Mouse (Mus musculus): ENCODE measurements around the gene Ptpre.

The Ptpre gene

GRCm38 (mm10) chr7:135605002-135605803 lies 67.9 kb downstream of the Ptpre start:
- CTCF ChIA-PET = no interaction called here

- CTCF ChIA-PET = no interaction called here
Observed at GRCm38 (mm10) chr7:135605804-135606072, 68.5 kb downstream of the Ptpre start.

GRCm38 (mm10) chr7:135608208-135608607 lies 70.9 kb downstream of the Ptpre start:
- CTCF ChIA-PET = interaction anchor here (0.6 to 0.7 kb wide), 2 partner anchors 34 to 73 kb away, joined by 3 to 6 read pairs; no protein-coding TSS in a partner anchor

DNA sequence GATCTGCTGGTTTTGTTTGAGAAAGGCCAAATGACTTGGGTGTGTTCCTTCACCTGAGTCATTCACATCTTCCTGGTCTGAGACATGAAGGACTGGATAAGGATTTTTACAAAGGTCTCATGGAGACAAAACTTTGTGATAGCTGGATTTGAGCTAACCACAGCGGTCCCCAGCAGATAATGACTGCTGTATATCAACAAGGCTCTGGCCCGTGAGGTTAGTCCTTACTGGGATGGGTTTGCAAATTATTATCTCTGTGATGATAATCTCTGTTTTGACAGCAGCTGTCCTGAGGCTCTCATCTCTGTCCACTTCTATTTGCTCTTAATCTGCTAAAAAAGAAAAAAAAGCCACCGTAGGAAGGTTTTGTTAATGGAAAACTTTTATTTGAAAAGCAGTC lies 71.7 kb downstream of the Ptpre start:
- CTCF ChIA-PET = interaction anchor here (0.6 to 0.8 kb wide), 3 partner anchors 10 to 46 kb away, joined by 3 to 6 read pairs (median 4); no protein-coding TSS in a partner anchor

DNA sequence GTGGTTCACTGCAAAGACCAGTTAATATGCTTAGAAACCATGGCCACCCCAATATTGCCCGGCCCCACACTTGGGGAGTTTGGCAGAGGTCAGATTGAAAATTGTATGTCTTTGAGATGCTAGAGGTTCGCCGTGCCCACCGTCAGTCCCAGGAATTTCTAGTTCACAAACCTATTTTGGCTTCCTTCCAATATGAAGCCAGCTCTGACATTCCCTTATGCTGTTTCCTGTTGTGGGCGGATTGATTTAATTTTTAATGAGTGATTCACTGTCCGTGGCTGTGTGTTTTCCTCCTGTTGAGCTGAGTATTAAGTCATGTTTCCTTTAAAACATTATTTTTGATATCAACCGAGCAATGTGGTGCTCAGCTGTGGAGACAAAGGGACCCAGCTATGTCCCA lies 72.4 kb downstream of the Ptpre start:
- CTCF ChIA-PET = interaction anchor here (0.8 kb wide), 1 partner anchor 46 kb away, joined by 4 read pairs; no protein-coding TSS in a partner anchor

- CTCF ChIA-PET = no interaction called here
Observed at GRCm38 (mm10) chr7:135612276-135612675, 75.0 kb downstream of the Ptpre start.

- CTCF ChIA-PET = no interaction called here
Observed at GRCm38 (mm10) chr7:135612801-135613200, 75.5 kb downstream of the Ptpre start.

GRCm38 (mm10) chr7:135613380-135613779 lies 76.1 kb downstream of the Ptpre start:
- CTCF ChIA-PET = no interaction called here

DNA sequence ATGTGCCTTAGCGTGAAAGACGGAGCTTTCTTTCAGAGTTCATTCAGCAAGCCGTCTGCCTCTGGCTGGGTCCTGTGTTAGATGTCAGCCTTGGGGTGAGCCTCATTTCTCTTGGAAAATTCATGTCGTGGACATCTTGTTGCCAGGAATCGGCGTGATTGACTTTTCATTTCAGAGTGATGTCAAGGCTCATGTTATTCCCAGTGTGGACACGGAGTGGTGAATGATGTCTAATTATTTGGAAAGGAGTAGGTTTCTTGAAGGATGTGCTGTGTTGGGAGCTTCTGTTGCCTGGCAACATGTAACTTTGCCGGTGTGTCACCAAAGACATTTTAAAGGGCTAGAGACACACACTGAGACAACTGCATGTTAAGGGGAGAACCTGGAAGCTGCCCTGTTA lies 77.6 kb downstream of the Ptpre start:
- CTCF ChIA-PET = no interaction called here

GRCm38 (mm10) chr7:135616479-135616878 lies 79.2 kb downstream of the Ptpre start:
- CTCF ChIA-PET = interaction anchor here (0.6 kb wide), 2 partner anchors 14 to 331 kb away, joined by 3 to 4 read pairs; no protein-coding TSS in a partner anchor

GRCm38 (mm10) chr7:135617776-135618175 lies 80.5 kb downstream of the Ptpre start:
- CTCF ChIA-PET = no interaction called here

DNA sequence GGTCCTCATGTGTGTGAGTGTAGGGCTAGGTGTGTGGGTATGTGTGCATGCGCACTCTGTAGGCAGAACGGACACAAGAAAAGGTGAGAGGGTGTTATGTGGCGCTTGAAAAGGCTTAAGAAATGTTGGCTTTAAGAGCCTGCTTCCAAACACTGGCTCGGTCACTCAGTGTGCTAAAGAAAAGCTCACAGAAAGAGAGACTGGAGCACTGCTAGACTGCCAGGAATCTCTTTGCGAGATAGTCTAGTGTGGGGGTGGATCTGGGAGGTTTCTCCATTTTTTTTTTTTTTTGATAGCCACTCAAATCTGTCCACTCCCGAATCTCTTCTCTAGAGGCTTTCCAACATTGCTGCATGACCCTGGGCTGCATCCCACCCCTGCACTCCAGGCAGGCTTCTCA lies 84.4 kb downstream of the Ptpre start:
- CTCF ChIA-PET = no interaction called here

DNA sequence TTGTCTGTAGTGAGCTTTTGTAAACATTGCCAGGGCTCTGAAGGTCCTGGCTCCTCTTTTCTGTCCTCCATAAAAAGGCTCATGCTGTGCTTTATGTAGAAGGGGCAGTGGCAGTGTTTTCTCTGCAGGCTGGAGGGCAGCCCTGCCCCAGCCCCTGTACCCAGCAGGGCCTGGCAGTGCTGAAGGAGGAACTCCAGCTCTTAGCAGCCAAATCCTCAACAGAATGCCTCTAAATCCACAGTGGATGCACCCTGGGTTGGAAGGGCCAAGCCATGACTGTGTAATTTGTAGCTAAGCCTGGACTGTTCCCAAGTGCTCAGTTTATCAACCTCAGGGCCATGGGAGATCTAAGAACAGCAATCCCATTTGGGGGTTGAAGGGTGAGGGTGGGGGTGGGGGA lies 85.0 kb downstream of the Ptpre start:
- CTCF ChIA-PET = no interaction called here

GRCm38 (mm10) chr7:135624854-135625253 lies 87.6 kb downstream of the Ptpre start:
- CTCF ChIA-PET = interaction anchor here (0.6 kb wide), 1 partner anchor 27 kb away, joined by 5 read pairs; no protein-coding TSS in a partner anchor

- CTCF ChIA-PET = interaction anchor here (0.6 kb wide), 1 partner anchor 46 kb away, joined by 3 read pairs; no protein-coding TSS in a partner anchor
Observed at GRCm38 (mm10) chr7:135628363-135628762, 91.1 kb downstream of the Ptpre start.

DNA sequence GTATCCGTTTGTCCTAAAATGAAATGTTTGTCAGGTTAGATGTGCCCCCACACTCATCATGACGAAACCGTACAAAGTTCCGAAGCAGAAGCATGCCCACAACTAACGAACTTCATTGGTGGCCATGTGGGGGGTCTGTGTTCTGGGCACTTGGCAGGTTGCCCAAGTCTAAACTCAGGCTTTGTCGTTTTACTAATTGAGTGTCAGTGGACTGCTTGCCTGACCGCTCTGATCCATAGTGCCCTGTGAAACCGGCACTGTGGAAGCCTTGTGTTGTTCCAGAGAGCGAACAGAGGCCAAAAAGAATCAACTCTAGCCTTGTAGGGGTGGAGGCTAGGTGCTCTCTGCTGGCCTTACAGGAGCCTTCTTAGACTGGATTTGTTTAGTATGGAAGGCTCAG lies 91.7 kb downstream of the Ptpre start:
- CTCF ChIA-PET = no interaction called here

DNA sequence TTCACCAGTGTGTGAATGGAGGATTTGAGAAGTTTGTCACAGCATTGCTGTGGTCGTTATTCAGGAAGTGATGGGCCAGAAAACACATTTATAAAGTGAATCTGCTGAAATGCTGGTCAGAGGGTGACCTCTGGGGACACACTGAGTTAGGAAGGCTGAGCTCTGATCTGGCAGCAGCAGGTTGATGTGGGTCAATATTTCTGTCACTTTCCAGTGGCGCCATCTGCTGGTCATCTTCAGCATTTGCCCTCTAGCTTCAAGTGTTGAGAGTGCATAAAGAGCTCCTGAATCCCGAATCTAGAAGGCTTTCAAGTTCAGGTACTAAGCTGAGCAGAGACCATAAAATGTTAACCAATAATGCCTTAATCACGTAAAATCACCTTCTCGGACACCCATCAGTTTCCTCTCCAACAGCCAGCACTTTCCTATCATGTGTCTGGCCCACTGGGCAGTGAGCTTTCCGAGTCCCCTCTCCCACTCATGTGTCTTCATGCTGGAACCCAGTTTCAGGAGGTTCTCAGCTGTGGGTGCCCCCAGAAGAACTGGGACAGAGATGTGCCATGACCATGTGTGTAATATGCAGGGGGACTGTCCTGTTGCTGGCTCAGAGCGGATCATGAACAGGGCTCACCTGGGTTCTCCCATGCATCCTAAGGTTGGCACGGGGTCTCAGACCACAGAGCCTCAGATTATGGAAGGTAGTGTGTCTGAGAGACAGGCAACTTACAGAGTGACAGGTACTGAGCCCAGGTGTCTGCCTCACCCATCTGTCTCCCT lies 94.7 kb downstream of the Ptpre start:
- CTCF ChIA-PET = interaction anchor here (1.2 to 1.3 kb wide), 2 partner anchors 9 to 95 kb away, joined by 3 to 8 read pairs; partner anchors contain the start of gene Ptpre

GRCm38 (mm10) chr7:135632716-135633258 lies 95.5 kb downstream of the Ptpre start:
- CTCF ChIA-PET = interaction anchor here (1.2 kb wide), 1 partner anchor 8 kb away, joined by 3 read pairs; no protein-coding TSS in a partner anchor

DNA sequence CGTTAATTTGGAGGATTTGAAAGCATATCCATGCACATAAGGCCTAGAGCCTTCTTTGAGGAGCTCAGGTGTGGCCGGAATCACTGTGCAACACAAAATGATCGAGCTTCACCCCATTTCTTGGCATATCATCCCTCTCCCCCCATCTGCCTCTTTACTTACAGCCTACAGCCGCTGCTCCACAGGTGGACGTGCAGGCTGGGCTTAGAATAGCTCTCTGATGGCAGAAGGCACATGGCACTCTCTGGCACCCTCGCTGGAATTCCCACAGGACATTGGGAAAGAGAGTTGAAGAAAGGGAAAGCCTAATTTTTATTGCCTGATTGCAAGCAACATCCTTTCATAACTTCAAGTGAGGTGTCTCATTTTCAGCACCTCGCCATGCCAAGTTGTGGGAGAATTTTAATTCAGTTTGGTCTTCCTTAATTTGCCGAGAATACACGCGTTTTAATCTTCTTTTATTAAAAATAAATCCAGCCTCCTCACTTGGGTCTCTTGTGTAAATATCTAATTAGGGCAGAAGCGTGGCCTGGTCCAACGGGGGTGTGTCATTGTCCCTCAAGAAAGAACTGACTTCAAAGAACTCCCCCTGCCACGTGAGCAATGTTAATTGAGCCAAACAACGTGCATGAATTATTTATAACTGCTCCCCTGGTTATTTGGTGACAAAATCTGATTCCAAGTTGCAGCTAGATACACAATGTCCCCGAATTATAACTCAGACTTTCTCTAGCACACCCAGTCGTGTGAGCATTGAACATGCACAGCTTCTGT lies 97.8 kb downstream of the Ptpre start:
- CTCF ChIA-PET = no interaction called here

DNA sequence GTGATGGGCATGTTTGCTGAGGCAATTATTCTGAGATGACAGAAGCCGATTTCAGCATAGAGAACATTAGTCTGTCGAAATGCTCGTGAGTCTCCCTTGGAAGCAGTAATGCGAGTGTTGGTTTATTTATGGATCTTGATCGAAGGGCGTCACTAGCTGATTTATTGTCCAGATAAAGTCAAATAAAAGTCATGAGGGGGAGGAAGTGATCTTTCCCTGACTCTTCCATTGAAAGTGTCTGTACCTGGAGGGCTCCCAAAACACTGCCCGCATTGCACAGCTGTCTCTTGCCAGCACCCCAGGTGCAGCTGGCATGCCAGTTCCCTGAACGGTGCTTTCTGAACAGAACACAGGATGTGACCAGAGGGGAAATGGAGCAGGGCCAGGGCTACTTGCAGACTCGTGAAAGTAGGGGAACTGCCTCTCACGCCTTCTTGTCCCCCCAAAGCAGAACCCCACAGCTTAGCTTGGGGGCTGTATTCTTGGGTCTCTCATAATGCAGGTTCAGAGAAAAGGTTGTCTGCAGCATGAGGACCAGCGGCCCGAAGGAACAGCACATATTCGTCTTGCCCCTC lies 100.2 kb downstream of the Ptpre start:
- CTCF ChIA-PET = no interaction called here

DNA sequence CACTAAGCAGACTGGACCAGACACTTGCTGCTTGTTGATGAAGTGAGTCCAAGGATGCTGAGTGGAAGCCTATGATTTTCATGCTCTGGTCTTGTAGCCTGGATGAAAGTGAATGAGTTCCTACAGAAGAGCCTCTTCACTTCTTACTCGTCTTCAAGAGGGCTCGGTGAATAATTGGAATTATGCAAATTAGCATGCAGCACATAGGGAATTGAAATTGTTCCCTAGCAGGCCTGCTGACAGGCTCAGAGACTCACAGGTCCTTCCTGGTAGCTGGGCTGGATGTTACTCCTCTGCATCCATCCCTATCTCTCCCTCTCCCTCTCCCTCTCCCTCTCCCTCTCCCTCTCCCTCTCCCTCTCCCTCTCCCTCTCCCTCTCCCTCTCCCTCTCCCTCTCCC lies 102.1 kb downstream of the Ptpre start:
- CTCF ChIA-PET = no interaction called here

Data from spleen, embryonic (tissue).